Mouse (Mus musculus) forebrain, postnatal 0 days (tissue): ENCODE results near the gene Esrrg. TPM values are rescaled to one million over a fixed set of nuclear protein-coding genes. Genes with fewer than 3 reads are reported as not detected.
A peak's percentile ranks its signal among the peaks of the same experiment; 100 is the strongest.

Source experiments
- ATAC-seq: fragments of 200-750 bp; cut with Nextera tagmentation; 2 replicates; pipeline ENCODE4 v1.8.0; 2017; ENCODE audit warnings: mild to moderate bottlenecking, moderate library complexity
- DNase-seq: peaks from one replicate; pipeline ENCODE4 v3.0.0-alpha.2; 2015
- H3K27ac ChIP-seq: fragments of 300-500 bp; sonication (generic); 2 replicates; pipeline ENCODE4 v1.5.1; 2014; ENCODE audit warnings: low read depth, mild to moderate bottlenecking, antibody characterized with exemption, low read length, moderate library complexity, mixed read lengths
- H3K27me3 ChIP-seq: fragments of 300-500 bp; sonication (generic); 2 replicates; pipeline ENCODE4 v1.6.1; 2014; ENCODE audit warnings: mild to moderate bottlenecking, low read length, mixed read lengths; ENCODE audit not compliant: insufficient read depth
- H3K36me3 ChIP-seq: fragments of 300-500 bp; sonication (generic); 2 replicates; pipeline ENCODE4 v1.6.1; 2014; ENCODE audit warnings: mild to moderate bottlenecking, moderate library complexity; ENCODE audit not compliant: insufficient read depth
- H3K4me1 ChIP-seq: fragments of 300-500 bp; sonication (generic); 2 replicates; pipeline ENCODE4 v1.6.1; 2014; ENCODE audit warnings: antibody characterized with exemption; ENCODE audit not compliant: insufficient read depth
- H3K4me2 ChIP-seq: fragments of 300-500 bp; sonication (generic); 2 replicates; pipeline ENCODE4 v1.6.1; 2014; ENCODE audit warnings: low read depth, mild to moderate bottlenecking, moderate library complexity
- H3K4me3 ChIP-seq: fragments of 300-500 bp; sonication (generic); 2 replicates; pipeline ENCODE4 v1.5.1; 2014; ENCODE audit warnings: low read depth, low read length, mixed read lengths
- H3K9ac ChIP-seq: fragments of 300-500 bp; sonication (generic); 2 replicates; pipeline ENCODE4 v1.6.1; 2014; ENCODE audit warnings: mild to moderate bottlenecking
- H3K9me3 ChIP-seq: fragments of 300-500 bp; sonication (generic); 2 replicates; pipeline ENCODE4 v1.6.1; 2016; ENCODE audit warnings: low read length
- CTCF ChIP-seq: sonication (generic); IDR thresholded peaks from 2 replicates; pipeline ENCODE4 v1.5.1; 2016; ENCODE audit warnings: antibody characterized with exemption, control low read depth, low read depth
- WGBS: fragments of 180-500 bp; shearing (Covaris S2); extraction: QIAGEN DNeasy Blood & Tissue Kit; methylation state at CpG from one replicate; pipeline ENCODE4 v1.1.7; 2014; 5-methylcytosine and 5-hydroxymethylcytosine counted together
- polyA plus RNA-seq: library from polyadenylated mRNA; unstranded; fragments of >200 nt; fragmentation: Nextera tagmentation; extraction: Ambion mirVana; gene quantifications from 2 replicates; pipeline ENCODE4 v1.2.1, GENCODE M21; 2015
- total RNA-seq: library from RNA; depleted of rRNA; stranded (reverse); fragments of >200 nt; gene quantifications from 2 replicates; pipeline ENCODE4 v1.2.3, GENCODE M21; 2014

Gene Esrrg
- total and polyA plus RNA-seq, 2 experiments from 2014 or later: 9.2 to 11.9 TPM

GRCm38 (mm10) chr1:187763821-187764220 is 155.2 kb downstream of the Esrrg start:
- Histone ChIP-seq H3K27ac (no peak overlapping the region), H3K36me3 (no peaks in the 10 kb centered on the region), H3K9me3 (no peaks in the 10 kb centered on the region), H3K9ac (no peak overlapping the region), H3K27me3 (no peaks in the 10 kb centered on the region), H3K4me2 (no peak overlapping the region), H3K4me1 (no peaks in the 10 kb centered on the region), H3K4me3 (no peak overlapping the region)
- ATAC-seq (no peak), DNase-seq (no peak)
- TF ChIP-seq CTCF: no peak
- 89% methylated on average over 3 of the region's 3 CpGs for WGBS

DNA sequence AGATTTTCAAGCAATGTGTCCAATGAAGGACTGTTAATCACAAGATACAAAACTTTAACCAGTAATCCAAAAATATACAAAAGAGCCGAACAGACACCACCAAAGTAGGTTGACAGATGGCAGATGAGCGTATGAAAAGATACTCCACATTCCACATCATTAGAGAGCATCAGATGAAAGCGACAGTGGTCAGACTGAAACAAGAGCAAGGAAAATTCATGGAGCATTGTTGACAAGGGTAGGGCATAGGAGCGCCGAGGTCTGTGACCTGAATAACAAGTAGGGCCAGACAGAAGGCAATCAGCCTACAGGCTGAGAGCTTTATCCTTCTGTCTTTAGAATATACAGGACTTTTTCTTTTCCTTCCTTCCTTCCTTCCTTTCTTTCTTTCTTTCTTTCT is 157.0 kb downstream of the Esrrg start:
- DNase-seq (no peak), ATAC-seq (no peak)
- Histone ChIP-seq H3K27ac (no peak overlapping the region), H3K27me3 (no peaks in the 10 kb centered on the region), H3K9me3 (no peaks in the 10 kb centered on the region), H3K4me3 (no peak overlapping the region), H3K4me2 (no peak overlapping the region), H3K9ac (no peak overlapping the region), H3K4me1 (no peaks in the 10 kb centered on the region), H3K36me3 (no peaks in the 10 kb centered on the region)
- WGBS: 72% methylated on average over 5 of the region's 5 CpGs
- TF ChIP-seq CTCF: no peak

DNA sequence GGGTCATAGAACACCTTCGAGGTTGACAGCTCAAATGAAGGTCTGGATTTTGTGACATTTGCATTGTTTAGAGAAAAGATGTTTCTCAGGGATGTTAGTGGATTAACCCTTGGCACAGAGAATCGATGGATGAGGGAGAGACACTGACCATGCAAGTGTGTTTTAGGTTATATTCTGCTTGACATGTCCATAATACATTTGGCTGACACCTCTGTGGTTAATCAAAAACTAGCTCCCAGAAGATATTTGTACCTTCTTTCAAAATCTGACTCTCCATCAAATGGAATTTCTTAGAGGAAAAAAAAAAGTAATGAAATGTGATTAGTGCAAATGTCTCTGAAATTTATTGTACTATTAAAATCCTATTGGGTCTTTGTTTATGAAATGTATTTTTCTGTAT is 158.8 kb downstream of the Esrrg start:
- 82% methylated on average over 2 of the region's 2 CpGs for WGBS
- Histone ChIP-seq H3K4me2 (no peak overlapping the region), H3K36me3 (no peaks in the 10 kb centered on the region), H3K9me3 (no peaks in the 10 kb centered on the region), H3K27ac (no peak overlapping the region), H3K4me1 (no peaks in the 10 kb centered on the region), H3K4me3 (no peak overlapping the region), H3K9ac (no peak overlapping the region), H3K27me3 (no peaks in the 10 kb centered on the region)
- TF ChIP-seq CTCF: no peak
- no peak for DNase-seq
- no peak for ATAC-seq

GRCm38 (mm10) chr1:187770234-187770633 is 161.6 kb downstream of the Esrrg start:
- Histone ChIP-seq H3K4me2 (no peak overlapping the region), H3K27ac (no peak overlapping the region), H3K9me3 (no peaks in the 10 kb centered on the region), H3K9ac (no peak overlapping the region), H3K4me3 (no peak overlapping the region), H3K4me1 (no peaks in the 10 kb centered on the region), H3K36me3 (no peaks in the 10 kb centered on the region), H3K27me3 (no peaks in the 10 kb centered on the region)
- 94% methylated on average over 3 of the region's 3 CpGs for WGBS
- ATAC-seq (no peak), DNase-seq (no peak)
- TF ChIP-seq CTCF: no peak

DNA sequence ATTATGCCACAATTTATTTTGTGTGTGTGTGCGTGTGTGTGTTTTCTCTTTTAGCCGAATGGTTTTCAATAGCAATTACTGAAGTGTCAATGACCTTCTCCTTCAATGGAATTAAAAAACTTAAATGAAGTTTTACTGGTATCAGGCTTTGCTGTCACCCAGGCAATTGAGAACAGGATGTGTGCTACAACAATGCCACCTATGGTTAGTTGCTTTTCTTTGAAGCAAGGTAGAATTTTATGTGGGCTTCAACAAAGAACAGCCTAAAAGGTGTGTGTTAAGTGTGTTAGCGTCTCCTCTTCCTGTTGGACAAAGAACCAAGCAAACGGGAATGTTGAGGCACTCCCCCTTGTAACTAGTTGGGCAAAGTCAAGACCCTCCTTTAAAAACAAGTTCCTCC is 162.5 kb downstream of the Esrrg start:
- DNase-seq (peak; percentile 22), ATAC-seq (no peak)
- Histone ChIP-seq H3K4me2 (no peak overlapping the region), H3K27ac (no peak overlapping the region), H3K9ac (no peak overlapping the region), H3K36me3 (no peaks in the 10 kb centered on the region), H3K4me3 (no peak overlapping the region), H3K4me1 (no peaks in the 10 kb centered on the region), H3K9me3 (no peaks in the 10 kb centered on the region), H3K27me3 (no peaks in the 10 kb centered on the region)
- WGBS: 39% methylated on average over 4 of the region's 4 CpGs
- peak; percentile 50 for TF ChIP-seq CTCF

DNA sequence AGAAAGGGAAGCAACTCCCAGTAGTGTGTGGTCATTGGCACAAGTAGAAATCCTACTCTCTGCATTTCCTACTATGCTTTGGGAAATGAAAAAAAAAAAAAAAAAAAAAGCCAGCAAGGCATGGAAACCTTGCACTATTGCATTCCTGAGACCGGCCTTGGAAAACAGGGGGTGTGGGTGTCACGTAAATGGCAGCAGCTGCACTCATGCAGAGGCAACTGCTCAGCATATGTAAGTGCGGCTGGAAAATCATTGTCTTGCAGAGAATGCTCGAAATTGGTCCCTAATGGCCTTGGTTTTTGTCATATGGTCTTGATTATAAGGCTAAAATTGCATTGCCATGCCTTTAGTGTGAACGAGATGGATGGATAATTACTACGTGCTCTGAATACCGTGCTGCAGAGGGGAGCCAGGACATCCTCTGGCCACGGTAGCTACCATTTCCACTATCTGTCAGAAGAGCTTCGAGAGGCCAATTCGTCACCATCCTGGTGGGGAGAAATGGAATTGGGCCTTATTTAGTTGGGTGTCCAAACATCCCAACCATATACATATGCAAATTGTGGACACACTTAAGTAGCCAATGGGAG is 171.1 kb downstream of the Esrrg start:
- no peak overlapping the region for H3K27ac ChIP-seq
- H3K9ac ChIP-seq: no peak overlapping the region
- H3K27me3 ChIP-seq: no peaks in the 10 kb centered on the region
- ATAC-seq (no peak), DNase-seq (no peak)
- TF ChIP-seq CTCF: no peak
- no peak overlapping the region for H3K4me3 ChIP-seq
- 70% methylated on average over 10 of the region's 10 CpGs for WGBS
- no peaks in the 10 kb centered on the region for H3K9me3 ChIP-seq
- no peak overlapping the region for H3K4me2 ChIP-seq
- no peaks in the 10 kb centered on the region for H3K36me3 ChIP-seq
- H3K4me1 ChIP-seq: no peaks in the 10 kb centered on the region

DNA sequence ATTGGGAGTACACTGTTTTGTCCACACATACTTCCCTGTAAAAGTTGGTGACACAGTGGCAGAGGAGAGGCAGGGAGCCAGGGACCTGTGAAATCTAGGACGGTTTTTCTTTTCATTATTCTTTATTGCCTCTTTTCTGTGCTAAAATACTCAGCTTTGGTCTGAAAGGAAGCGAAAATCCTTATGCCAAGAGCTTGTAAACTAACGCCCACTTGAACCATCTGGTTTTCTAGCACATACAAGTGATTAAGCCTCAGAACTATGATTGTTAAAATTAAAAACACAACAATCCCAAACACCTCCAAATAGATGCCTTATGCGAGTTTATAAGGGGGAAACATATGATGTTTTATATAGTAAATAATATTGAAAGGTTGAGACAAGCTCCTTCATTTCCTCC is 176.6 kb downstream of the Esrrg start:
- no peak for TF ChIP-seq CTCF
- DNase-seq: peak; percentile 49
- H3K36me3 ChIP-seq: no peaks in the 10 kb centered on the region
- WGBS: 40% methylated on average over 4 of the region's 4 CpGs
- H3K27ac ChIP-seq: no peak overlapping the region
- H3K4me2 ChIP-seq: no peak overlapping the region
- H3K27me3 ChIP-seq: no peaks in the 10 kb centered on the region
- no peaks in the 10 kb centered on the region for H3K9me3 ChIP-seq
- no peak for ATAC-seq
- no peaks in the 10 kb centered on the region for H3K4me1 ChIP-seq
- H3K9ac ChIP-seq: no peak overlapping the region
- H3K4me3 ChIP-seq: no peak overlapping the region
